Mouse (Mus musculus) frontal cortex, postnatal 36 days (tissue): ENCODE measurements around the gene Ttc7.

Experiments
- DNase-seq, 2 experiments: peaks; one replicate each; pipeline ENCODE4 v3.0.0; 2022; ENCODE audit warnings: low spot score in 2 of 2

Gene Ttc7

DNA sequence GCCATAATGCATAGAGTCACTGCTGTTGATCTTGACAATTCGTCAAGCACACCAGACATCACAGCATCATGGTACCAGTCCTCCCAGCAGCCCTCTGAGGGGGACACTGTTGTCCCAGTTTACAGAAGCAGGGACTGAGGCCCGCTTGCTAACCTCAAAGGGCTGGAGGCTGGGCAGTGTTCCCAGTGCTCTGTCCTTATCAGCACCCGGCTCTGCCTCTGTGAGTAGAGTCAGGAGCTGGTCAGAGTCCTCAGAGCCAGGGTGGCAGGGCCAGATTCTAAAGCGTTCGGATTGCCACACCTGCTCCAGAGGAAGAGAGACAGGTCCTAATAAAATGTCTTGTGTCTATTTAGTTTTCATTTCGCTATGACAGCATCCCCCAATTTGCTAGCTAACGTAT lies 55.0 kb downstream of the Ttc7 start:
- no peak for DNase-seq

GRCm38 (mm10) chr17:87339122-87339521 lies 56.4 kb downstream of the Ttc7 start:
- DNase-seq = no peak

- DNase-seq = no peak
These were observed 60.5 kb downstream of the Ttc7 start for GRCm38 (mm10) chr17:87343060-87343703.

DNA sequence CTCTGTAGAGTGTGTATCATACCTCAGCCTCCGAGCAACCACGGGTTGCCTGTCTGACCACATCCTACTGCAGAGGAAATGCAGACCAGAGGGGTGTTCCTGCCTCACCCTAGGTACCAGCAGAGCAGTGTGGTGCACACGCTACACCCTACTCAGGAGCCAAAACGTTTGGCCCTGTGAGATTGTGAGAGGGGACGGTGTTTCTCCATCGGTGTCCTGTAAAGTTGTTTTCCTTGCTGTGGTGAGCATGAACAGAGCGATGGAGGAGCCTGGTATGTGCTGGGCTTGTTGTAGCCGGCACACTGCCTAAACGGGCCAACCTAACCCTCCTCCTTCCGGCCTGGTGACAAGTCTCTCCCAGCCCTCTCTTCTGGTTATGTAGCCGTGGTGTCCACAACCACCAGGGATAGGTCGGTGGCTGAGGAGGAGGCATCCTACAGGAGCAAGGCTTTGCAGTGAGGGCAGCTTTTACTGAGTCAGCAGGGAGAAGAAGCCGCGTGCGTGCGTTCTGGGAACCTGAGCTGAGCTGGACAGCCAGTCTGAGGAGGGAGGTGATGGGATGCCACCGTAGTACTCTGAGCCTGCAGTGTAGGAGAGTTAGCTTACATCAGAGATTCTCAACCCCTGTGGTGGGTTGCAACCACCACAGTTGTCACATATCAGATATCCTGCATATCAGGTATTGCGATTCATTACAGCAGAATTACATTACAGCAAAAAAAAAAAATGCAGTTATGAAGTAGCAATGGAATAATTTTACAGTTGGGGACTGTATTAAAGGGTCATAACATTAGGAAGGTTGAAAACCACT lies 62.0 kb downstream of the Ttc7 start:
- DNase-seq = no peak

DNA sequence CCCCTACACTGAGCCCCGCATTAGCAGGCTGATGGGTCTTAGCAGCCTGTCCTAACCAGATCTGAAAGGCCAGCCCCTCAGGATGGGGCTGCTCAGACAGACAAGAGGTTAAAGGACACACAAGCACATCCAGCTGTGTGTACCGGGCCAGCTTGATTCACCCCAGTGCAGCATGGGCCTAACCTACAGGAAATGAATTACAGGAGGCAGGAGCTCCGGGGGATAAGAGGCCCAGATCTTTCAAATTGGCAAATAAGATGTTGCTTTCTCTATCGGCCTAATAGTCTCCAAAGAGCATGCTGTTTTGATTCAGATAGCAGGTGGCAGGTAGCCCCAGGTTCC lies 62.5 kb downstream of the Ttc7 start:
- DNase-seq = no peak

DNA sequence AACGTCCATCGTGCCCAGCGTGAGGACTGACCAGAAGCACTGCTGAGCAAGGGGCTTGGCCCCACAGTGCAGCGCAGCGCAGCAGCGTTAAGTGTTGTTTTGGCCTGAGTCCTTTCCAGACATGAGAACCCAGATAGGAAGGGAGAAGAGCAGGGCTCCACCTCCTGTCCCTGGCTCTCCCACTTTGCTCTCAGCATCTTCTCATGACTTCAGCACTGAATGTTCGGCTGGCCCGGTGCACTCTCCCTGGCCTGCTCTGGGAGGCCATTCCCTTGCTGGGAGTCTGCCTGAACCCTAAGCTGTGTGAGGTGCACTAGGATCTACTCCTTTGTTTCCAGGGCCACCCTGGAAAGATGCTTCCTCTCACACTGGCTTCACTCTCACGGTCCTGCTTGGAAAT lies 65.7 kb downstream of the Ttc7 start:
- DNase-seq = no peak

DNA sequence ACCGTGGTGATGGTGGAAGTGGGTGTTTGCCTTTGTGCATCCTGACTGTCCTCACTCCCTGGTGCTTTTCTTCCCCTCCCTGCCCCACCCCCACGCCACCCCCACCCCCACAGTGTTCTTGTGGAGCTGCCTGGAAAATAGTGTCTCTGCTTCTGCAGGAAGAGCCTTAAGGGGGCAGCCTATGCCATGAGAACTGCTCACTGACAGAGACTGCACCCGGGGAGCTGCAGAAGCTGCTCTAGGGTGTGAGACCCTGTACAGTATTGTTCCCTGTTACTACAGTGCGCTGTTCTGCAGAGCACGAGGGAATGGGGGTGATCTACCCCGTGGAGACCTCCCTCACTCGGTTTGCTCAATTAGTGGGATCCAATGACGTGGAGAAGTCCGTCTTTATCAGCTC lies 66.4 kb downstream of the Ttc7 start:
- DNase-seq = no peak

DNA sequence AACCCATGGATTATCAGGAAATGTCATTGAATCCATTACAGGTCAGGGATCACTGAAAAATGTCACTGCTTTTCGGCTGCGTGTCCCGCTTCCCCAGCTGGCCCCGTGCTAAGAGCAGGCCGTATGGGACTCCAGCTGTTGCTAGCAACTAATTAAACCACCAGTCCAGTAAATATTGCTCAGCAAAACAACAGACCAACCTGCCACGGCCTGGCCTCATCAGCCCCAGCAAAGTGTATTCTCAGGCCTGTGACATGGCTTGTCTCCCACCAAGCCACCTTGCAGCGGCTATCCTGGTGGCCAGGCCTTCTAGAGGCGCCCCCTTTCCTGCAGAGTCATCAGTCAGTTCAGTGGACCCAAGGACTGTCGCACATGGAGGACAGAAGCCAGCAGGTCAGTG lies 66.9 kb downstream of the Ttc7 start:
- no peak for DNase-seq

GRCm38 (mm10) chr17:87350471-87351240 lies 68.0 kb downstream of the Ttc7 start:
- no peak for DNase-seq

DNA sequence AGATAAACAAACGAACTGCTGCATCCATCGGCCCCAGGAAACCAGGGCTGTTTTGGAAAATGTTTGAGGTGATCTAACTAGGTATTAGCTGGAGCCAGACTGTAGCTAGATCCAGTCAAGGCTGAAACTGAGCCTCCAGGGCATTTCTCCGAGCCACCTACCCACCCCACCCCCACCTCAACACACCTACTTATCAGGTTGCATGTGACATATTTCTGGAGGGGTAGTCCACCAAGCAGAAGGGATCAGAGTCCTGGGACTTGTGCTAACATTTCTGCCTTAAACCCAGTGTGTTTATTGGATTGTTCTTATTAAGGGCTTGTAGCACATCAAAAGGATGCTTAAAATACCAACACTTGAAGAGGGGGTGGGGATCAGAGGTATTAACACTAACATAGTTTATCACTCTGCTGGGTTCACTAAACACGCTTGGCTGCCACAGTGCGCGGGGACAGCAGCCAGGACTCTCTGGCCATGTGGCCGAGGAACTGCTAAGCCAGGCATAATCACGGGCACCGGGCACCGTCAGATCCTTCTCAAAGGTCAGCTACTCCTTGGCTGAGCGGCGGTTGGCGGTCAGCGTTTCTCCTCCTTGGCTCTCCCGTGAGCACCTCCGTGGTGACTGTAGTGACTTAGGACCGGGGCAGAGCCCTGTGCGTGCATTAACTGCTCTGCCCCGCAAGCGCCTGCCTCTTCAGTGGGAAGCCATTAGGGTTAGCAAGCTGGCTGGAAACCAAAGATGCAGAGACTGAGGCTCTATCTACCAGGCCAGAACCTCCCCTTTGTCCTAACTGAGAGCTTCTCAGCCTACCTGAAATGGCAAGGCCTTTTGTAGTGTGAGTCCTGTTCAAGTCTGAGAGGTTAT lies 68.8 kb downstream of the Ttc7 start:
- no peak for DNase-seq

GRCm38 (mm10) chr17:87352106-87352897 lies 69.6 kb downstream of the Ttc7 start:
- no peak for DNase-seq

GRCm38 (mm10) chr17:87352898-87353225 lies 70.2 kb downstream of the Ttc7 start:
- no peak for DNase-seq

GRCm38 (mm10) chr17:87353745-87354320 lies 71.1 kb downstream of the Ttc7 start:
- no peak for DNase-seq

GRCm38 (mm10) chr17:87355456-87355855 lies 72.8 kb downstream of the Ttc7 start:
- no peak for DNase-seq

DNA sequence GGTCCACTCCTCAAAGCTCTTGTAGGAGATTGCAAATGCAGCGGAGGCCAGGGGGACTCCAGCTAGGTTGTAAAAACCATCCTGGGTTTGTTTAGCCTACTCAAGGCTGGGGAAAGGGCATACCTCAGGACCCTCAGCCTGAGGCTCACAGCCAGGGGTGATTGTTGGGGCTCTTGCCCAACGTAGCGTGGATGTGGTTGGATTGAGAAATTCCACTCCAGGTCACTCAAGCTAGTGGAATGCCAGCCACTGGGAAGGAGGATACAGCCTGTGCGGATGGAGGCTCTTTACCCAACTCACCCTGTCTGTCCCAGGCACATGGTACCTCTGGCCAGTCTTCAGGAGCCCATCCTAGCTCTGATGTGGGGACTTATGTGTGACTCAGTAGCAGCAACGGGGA lies 73.6 kb downstream of the Ttc7 start:
- DNase-seq = no peak

DNA sequence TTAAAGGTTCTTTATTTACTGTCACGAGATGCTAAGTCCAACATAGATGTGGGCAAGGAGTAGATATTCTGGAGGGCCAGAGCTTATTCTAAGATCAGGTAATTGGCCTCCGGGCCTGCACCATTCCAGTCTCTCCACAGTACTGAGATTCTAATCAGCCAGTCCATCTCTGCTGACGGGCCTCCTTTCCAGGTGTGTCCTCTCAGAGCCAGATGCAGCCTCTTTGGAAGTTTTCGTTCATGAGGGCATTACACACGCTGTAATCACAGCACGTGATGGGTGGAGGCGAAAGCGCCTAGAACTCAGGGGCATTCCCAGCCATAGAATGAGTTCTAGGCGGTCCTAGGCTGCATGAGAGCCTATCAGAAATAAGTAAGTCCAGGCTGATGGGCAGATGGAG lies 74.8 kb downstream of the Ttc7 start:
- no peak for DNase-seq

DNA sequence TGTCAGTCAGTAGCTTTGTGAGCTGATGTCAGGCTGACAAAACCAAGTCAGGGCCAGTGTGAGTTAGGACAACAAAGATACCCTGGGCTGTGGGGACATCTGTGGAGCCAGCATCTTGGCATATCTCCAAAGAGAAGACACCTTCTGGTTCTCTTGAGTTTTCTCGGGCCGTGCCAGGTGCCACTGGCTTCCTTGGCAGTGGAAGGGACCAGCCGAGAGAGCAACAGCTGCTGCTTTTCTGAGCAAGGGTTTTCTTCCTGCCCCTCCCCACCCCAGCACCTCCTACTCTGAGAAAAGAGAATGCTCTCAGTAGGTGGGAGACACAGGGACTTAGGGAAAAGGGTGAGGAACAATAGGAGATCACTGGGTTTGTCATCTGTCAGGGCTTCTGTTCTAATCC lies 78.4 kb downstream of the Ttc7 start:
- peak in 1 of 2 experiments; percentile 35 for DNase-seq

- no peak for DNase-seq
These were observed 81.4 kb downstream of the Ttc7 start for GRCm38 (mm10) chr17:87364108-87364507.

- DNase-seq = no peak
These were observed 82.6 kb downstream of the Ttc7 start for GRCm38 (mm10) chr17:87365268-87365667.

- no peak for DNase-seq
These were observed 83.8 kb downstream of the Ttc7 start for GRCm38 (mm10) chr17:87366520-87366919.

DNA sequence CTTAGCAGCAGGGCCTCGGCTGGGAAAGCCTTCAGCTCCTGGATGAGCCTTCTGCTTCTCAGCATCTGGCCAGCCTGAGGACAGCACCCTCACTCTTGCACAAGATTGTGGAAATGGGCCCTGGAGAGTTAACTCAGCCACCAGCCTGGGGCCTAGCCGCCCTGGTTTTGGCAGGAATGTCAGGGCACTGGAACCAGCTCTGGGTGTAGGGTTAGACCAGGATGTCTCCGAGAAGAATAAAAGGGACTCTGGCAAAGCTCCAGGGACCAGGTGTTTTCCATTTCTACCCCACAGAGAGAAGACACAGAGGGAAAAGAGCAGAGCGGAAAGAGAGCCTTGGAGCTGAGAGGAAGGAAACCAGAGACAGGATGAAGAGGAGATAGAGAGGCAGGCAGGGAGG lies 84.5 kb downstream of the Ttc7 start:
- DNase-seq = no peak
